In genomic region chr11:102334973-102335700, GRCm38 (mm10) we compare ENCODE assay signal across 10 mouse cellular contexts. TPM values are rescaled to one million over a fixed set of nuclear protein-coding genes. Genes with fewer than 3 reads are reported as not detected.
DNase-seq lines count a peak whose midpoint lies in the region; ATAC-seq lines count a peak whose summit lies in the region.
"Had no signal": no experiment of that assay in that cellular context is flagged by ENCODE, and none has a peak within 500 bp of the region (broad histone marks: within the 10 kb centered on the region; RNA-seq: fewer than 3 reads in every experiment).

No protein-coding gene starts in this region.

- H3K27me3 ChIP-seq in heart, embryonic 15.5 days, result no peaks in the 10 kb centered on the region
- H3K27me3 ChIP-seq: midbrain, embryonic 15.5 days had no signal

- peaks cover 21% of the 10 kb centered on the region for H3K4me1 ChIP-seq in heart, embryonic 15.5 days (replicated peaks)

- no peak overlapping the region for H3K9ac ChIP-seq in heart, embryonic 15.5 days
- H3K9ac ChIP-seq: midbrain, embryonic 15.5 days had no signal

- H3K4me3 ChIP-seq in heart, embryonic 15.5 days, result no peak overlapping the region
- H3K4me3 ChIP-seq: midbrain, embryonic 15.5 days had no signal

- H3K36me3 ChIP-seq in heart, embryonic 15.5 days, result no peaks in the 10 kb centered on the region
- H3K36me3 ChIP-seq: midbrain, embryonic 15.5 days had no signal

- WGBS in heart, embryonic 15.5 days, result 34% methylated on average over 9 of the region's 9 CpGs

- ATAC-seq in heart, embryonic 15.5 days (replicated peaks; ENCODE audit: insufficient number of reproducible peaks, insufficient read depth, low FRiP score, low read depth), result no peak
- ATAC-seq: midbrain, embryonic 15.5 days had no signal

- peak overlapping the region; percentile 2; the same call in 1 of the 2 replicates for H3K4me2 ChIP-seq in heart, embryonic 15.5 days
- H3K4me2 ChIP-seq: midbrain, embryonic 15.5 days had no signal

- H3K9me3 ChIP-seq in heart, embryonic 15.5 days (replicated peaks), result no peaks in the 10 kb centered on the region
- H3K9me3 ChIP-seq: midbrain, embryonic 15.5 days had no signal

- peak; percentile 24 for DNase-seq in kidney, adult 18-20 months
- DNase-seq in kidney, adult 8-10 months, result no peak
- peak; percentile 32 for DNase-seq in adrenal gland, postnatal 25 days
- DNase-seq in lung, postnatal 10 days, result peak; percentile 67
- DNase-seq in frontal cortex, adult 2 months (ENCODE audit: extremely low spot score in 1 of 2, low spot score in 1 of 2), result no peak
- DNase-seq in right cerebral cortex, postnatal 25 days, result no peak
- DNase-seq: left cerebral cortex, postnatal 4 days had no signal

- peak overlapping the region; percentile 56 for H3K27ac ChIP-seq in heart, embryonic 15.5 days
- H3K27ac ChIP-seq: midbrain, embryonic 15.5 days had no signal

RNA-seq across cellular contexts. Expression of gene Ubtf, which starts 15.6 kb away (rescaled TPM):
- 113 and 116 TPM in 2 replicates for total RNA-seq in adrenal gland, postnatal 25 days (2021)
- 51.0 and 60.2 TPM in 2 replicates for polyA plus RNA-seq in heart, embryonic 15.5 days (2015; fragmentation: Nextera tagmentation; extraction: Ambion mirVana)
- 96.7 and 99.3 TPM in 2 replicates for polyA plus RNA-seq in frontal cortex, adult 2 months (2012; rRNA removed)

RNA-seq across cellular contexts. Expression of gene Slc4a1, which starts 30.9 kb away (rescaled TPM):
- 1.0 and 1.8 TPM in 2 replicates for total RNA-seq in adrenal gland, postnatal 25 days (2021)
- 20.2 and 31.9 TPM in 2 replicates for polyA plus RNA-seq in heart, embryonic 15.5 days (2015; fragmentation: Nextera tagmentation; extraction: Ambion mirVana)
- 0.48 and 0.60 TPM in 2 replicates for polyA plus RNA-seq in frontal cortex, adult 2 months (2012; rRNA removed)
- polyA plus RNA-seq: small intestine, adult 2 months had no signal

RNA-seq across cellular contexts. Expression of gene Atxn7l3, which starts 38.7 kb away (rescaled TPM):
- 53.6 and 62.4 TPM in 2 replicates for total RNA-seq in adrenal gland, postnatal 25 days (2021)
- polyA plus RNA-seq in heart, embryonic 15.5 days (2015; fragmentation: Nextera tagmentation; extraction: Ambion mirVana), result 6.8 and 8.9 TPM in 2 replicates
- 142 and 147 TPM in 2 replicates for polyA plus RNA-seq in frontal cortex, adult 2 months (2012; rRNA removed)

RNA-seq across cellular contexts. Expression of gene Tmub2, which starts 50.4 kb away (rescaled TPM):
- 50.6 and 63.0 TPM in 2 replicates for total RNA-seq in adrenal gland, postnatal 25 days (2021)
- 36.4 and 43.1 TPM in 2 replicates for polyA plus RNA-seq in heart, embryonic 15.5 days (2015; fragmentation: Nextera tagmentation; extraction: Ambion mirVana)
- polyA plus RNA-seq in frontal cortex, adult 2 months (2012; rRNA removed), result 82.5 and 85.4 TPM in 2 replicates

RNA-seq across cellular contexts. Expression of gene Rundc3a, which starts 58.1 kb away (rescaled TPM):
- total RNA-seq in adrenal gland, postnatal 25 days (2021), result 24.4 and 39.7 TPM in 2 replicates
- 0.64 and 2.5 TPM in 2 replicates for polyA plus RNA-seq in heart, embryonic 15.5 days (2015; fragmentation: Nextera tagmentation; extraction: Ambion mirVana)
- polyA plus RNA-seq in frontal cortex, adult 2 months (2012; rRNA removed), result 538 and 540 TPM in 2 replicates

Comparison
In these comparisons a context has a peak if more than half of its experiments do, and no peak if none do; other contexts are left out.
1. DNase-seq: peak in kidney, adult 18-20 months (single experiment), adrenal gland, postnatal 25 days (single experiment) and lung, postnatal 10 days (single experiment); none in kidney, adult 8-10 months (0 of 2), frontal cortex, adult 2 months (0 of 2) and right cerebral cortex, postnatal 25 days (single experiment).
2. RNA of gene Slc4a1, which starts 30.9 kb away (polyA plus RNA-seq): 20.2 to 31.9 TPM in heart, embryonic 15.5 days; 0.48 to 0.60 TPM in frontal cortex, adult 2 months; every median in the first group is over 10 times any median in the second.
3. RNA of gene Atxn7l3, which starts 38.7 kb away (polyA plus RNA-seq): 142 to 147 TPM in frontal cortex, adult 2 months; 6.8 to 8.9 TPM in heart, embryonic 15.5 days; every median in the first group is over 10 times any median in the second.